Mouse (Mus musculus) right cerebral cortex, postnatal 25 days (tissue): ENCODE data around the gene Irak4.

ENCODE experiments used
- DNase-seq: peaks from one replicate; pipeline ENCODE4 v3.0.0; 2022

Irak4 gene

GRCm38 (mm10) chr15:94630553-94630952 lies 87.1 kb downstream of the Irak4 start:
- DNase-seq: no peak
